Mouse (Mus musculus) forebrain, embryonic 13.5 days (tissue): Measurements from ENCODE around the gene Lmx1a. TPM values are rescaled to one million over a fixed set of nuclear protein-coding genes. Genes with fewer than 3 reads are reported as not detected.

Experiments used
- ATAC-seq: fragments of 200-750 bp; cut with Nextera tagmentation; 2 replicates; pipeline ENCODE4 v1.8.0; 2017
- H3K27ac ChIP-seq: fragments of 300-500 bp; sonication (generic); 2 replicates; pipeline ENCODE4 v1.5.1; 2015; ENCODE audit warnings: inconsistent platforms, mild to moderate bottlenecking, moderate library complexity
- H3K27me3 ChIP-seq: fragments of 300-500 bp; sonication (generic); 2 replicates; pipeline ENCODE4 v1.6.1; 2015; ENCODE audit warnings: mild to moderate bottlenecking, inconsistent platforms
- H3K36me3 ChIP-seq: fragments of 300-500 bp; sonication (generic); 2 replicates; pipeline ENCODE4 v1.6.1; 2015; ENCODE audit warnings: mild to moderate bottlenecking, inconsistent platforms; ENCODE audit not compliant: poor library complexity, severe bottlenecking
- H3K4me1 ChIP-seq: fragments of 300-500 bp; sonication (generic); 2 replicates; pipeline ENCODE4 v1.6.1; 2015; ENCODE audit warnings: inconsistent platforms
- H3K4me2 ChIP-seq: fragments of 300-500 bp; sonication (generic); 2 replicates; pipeline ENCODE4 v1.6.1; 2015; ENCODE audit warnings: inconsistent platforms, mild to moderate bottlenecking, moderate library complexity
- H3K4me3 ChIP-seq: fragments of 300-500 bp; sonication (generic); 2 replicates; pipeline ENCODE4 v1.5.1; 2015; ENCODE audit warnings: mild to moderate bottlenecking, inconsistent platforms
- H3K9ac ChIP-seq: fragments of 300-500 bp; sonication (generic); 2 replicates; pipeline ENCODE4 v1.6.1; 2015; ENCODE audit warnings: mild to moderate bottlenecking, inconsistent platforms
- H3K9me3 ChIP-seq: fragments of 300-500 bp; sonication (generic); replicated peaks from 2 replicates; pipeline ENCODE4 v1.6.1; 2016; ENCODE audit warnings: inconsistent platforms
- WGBS: fragments of 180-500 bp; shearing (Covaris S2); methylation state at CpG from one replicate; pipeline ENCODE4 v1.1.7; 2015; 5-methylcytosine and 5-hydroxymethylcytosine counted together
- polyA plus RNA-seq: library from polyadenylated mRNA; unstranded; fragments of >200 nt; fragmentation: Nextera tagmentation; extraction: Ambion mirVana; gene quantifications from 2 replicates; pipeline ENCODE4 v1.2.1, GENCODE M21; 2015

Gene Lmx1a
- polyA plus RNA-seq, 1 experiment from 2014 or later, result 2.5 TPM

GRCm38 (mm10) chr1:167854801-167855200 lies 165.8 kb downstream of the Lmx1a start:
- no peaks in the 10 kb centered on the region for H3K4me1 ChIP-seq
- no peak overlapping the region for H3K4me2 ChIP-seq
- ATAC-seq, result no peak
- no peak overlapping the region for H3K4me3 ChIP-seq
- WGBS, result 52% methylated on average over 4 of the region's 4 CpGs
- H3K9ac ChIP-seq, result no peak overlapping the region
- no peaks in the 10 kb centered on the region for H3K36me3 ChIP-seq
- no peaks in the 10 kb centered on the region for H3K27me3 ChIP-seq
- no peak overlapping the region for H3K27ac ChIP-seq
- no peaks in the 10 kb centered on the region for H3K9me3 ChIP-seq

DNA sequence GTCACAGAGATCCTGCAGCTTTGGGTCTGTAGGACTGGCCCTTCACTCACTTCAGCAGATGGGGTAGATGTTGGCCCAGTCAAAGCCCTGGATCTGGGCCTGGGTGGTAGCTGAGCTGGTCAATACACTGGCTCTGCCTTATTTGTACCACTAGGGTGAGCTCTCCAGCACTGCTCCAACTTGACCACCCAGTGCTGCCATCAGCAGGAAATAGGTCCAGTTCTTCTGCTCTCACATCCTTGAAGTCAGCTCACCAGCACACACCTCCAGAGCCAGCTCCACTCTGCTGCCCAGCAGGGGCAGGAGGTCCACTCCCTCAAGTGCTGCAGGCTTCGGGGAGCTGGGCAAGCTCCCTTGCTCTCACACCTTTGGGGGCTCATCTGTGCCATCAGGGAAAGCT lies 183.0 kb downstream of the Lmx1a start:
- no peak for ATAC-seq
- no peaks in the 10 kb centered on the region for H3K4me1 ChIP-seq
- WGBS, result 79% methylated on average over 1 of the region's 1 CpGs
- H3K9me3 ChIP-seq, result no peaks in the 10 kb centered on the region
- H3K36me3 ChIP-seq, result no peaks in the 10 kb centered on the region
- H3K9ac ChIP-seq, result no peak overlapping the region
- no peak overlapping the region for H3K27ac ChIP-seq
- H3K4me2 ChIP-seq, result no peak overlapping the region
- H3K4me3 ChIP-seq, result no peak overlapping the region
- no peaks in the 10 kb centered on the region for H3K27me3 ChIP-seq

- H3K27me3 ChIP-seq, result no peaks in the 10 kb centered on the region
- no peaks in the 10 kb centered on the region for H3K36me3 ChIP-seq
- ATAC-seq, result no peak
- no peaks in the 10 kb centered on the region for H3K4me1 ChIP-seq
- no peaks in the 10 kb centered on the region for H3K9me3 ChIP-seq
- no peak overlapping the region for H3K4me2 ChIP-seq
- no peak overlapping the region for H3K9ac ChIP-seq
- no peak overlapping the region for H3K4me3 ChIP-seq
- WGBS, result 75% methylated on average over 3 of the region's 3 CpGs
- H3K27ac ChIP-seq, result no peak overlapping the region
Observed at GRCm38 (mm10) chr1:167874099-167874498, 185.1 kb downstream of the Lmx1a start.

DNA sequence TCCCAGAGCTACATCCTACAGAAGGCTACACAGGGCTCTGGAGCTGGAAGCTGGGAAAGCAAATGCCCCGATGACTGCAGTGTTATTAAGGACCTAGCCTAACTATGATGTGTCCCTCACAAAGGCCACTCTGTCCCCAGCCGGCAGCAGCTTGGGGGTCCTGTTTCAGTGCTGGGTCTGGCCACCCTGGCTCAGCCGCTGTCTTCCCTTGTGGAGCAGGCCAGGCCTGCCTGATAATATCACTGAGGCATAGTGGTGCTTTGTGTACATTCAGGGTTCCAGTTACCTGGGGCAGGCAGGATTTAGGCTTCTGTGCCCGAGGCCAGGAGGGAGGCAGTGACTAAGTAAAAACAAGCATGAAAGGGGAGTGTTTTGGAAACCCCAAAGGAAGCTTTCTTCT lies 188.9 kb downstream of the Lmx1a start:
- Histone ChIP-seq H3K27ac (no peak overlapping the region), H3K4me1 (no peaks in the 10 kb centered on the region), H3K27me3 (no peaks in the 10 kb centered on the region), H3K4me2 (no peak overlapping the region), H3K9me3 (no peaks in the 10 kb centered on the region), H3K36me3 (no peaks in the 10 kb centered on the region), H3K4me3 (no peak overlapping the region), H3K9ac (no peak overlapping the region)
- WGBS, result 69% methylated on average over 4 of the region's 4 CpGs
- no peak for ATAC-seq

DNA sequence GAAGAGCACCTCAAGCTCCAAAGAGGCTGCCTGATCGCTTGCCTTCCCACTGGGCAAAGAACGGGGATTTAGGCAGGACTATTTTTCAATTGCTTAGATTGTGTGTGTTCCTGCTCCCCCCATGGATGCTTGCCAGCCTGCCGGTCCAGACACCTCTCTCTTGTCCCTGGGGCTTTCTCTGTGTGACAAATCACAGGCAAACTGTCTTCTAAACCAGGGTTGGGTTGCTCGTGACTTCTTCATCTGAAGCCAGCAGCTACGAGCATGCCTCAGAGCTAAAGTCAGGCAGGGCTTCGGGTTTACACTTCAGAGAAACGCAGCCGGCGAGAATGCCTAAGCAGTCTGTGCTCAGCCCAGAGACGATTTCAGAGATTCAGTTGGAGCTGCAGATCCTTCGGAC lies 189.3 kb downstream of the Lmx1a start:
- ATAC-seq, result no peak
- H3K4me2 ChIP-seq, result no peak overlapping the region
- no peaks in the 10 kb centered on the region for H3K36me3 ChIP-seq
- no peak overlapping the region for H3K9ac ChIP-seq
- no peaks in the 10 kb centered on the region for H3K4me1 ChIP-seq
- H3K27ac ChIP-seq, result no peak overlapping the region
- H3K4me3 ChIP-seq, result no peak overlapping the region
- WGBS, result 86% methylated on average over 11 of the region's 11 CpGs
- no peaks in the 10 kb centered on the region for H3K9me3 ChIP-seq
- H3K27me3 ChIP-seq, result no peaks in the 10 kb centered on the region

- H3K4me2 ChIP-seq, result no peak overlapping the region
- no peak overlapping the region for H3K4me3 ChIP-seq
- no peak for ATAC-seq
- no peaks in the 10 kb centered on the region for H3K9me3 ChIP-seq
- 91% methylated on average over 5 of the region's 5 CpGs for WGBS
- H3K4me1 ChIP-seq, result no peaks in the 10 kb centered on the region
- no peak overlapping the region for H3K27ac ChIP-seq
- H3K36me3 ChIP-seq, result no peaks in the 10 kb centered on the region
- H3K9ac ChIP-seq, result no peak overlapping the region
- H3K27me3 ChIP-seq, result no peaks in the 10 kb centered on the region
Observed at GRCm38 (mm10) chr1:167885776-167886175, 196.7 kb downstream of the Lmx1a start.

- peaks cover 3% of the 10 kb centered on the region; the same call in 1 of the 2 replicates for H3K4me1 ChIP-seq
- no peak overlapping the region for H3K4me3 ChIP-seq
- no peak for ATAC-seq
- WGBS, result 64% methylated on average over 5 of the region's 5 CpGs
- H3K4me2 ChIP-seq, result peak overlapping the region; percentile 29; the same call in 1 of the 2 replicates
- no peaks in the 10 kb centered on the region for H3K9me3 ChIP-seq
- H3K9ac ChIP-seq, result no peak overlapping the region
- H3K27me3 ChIP-seq, result no peaks in the 10 kb centered on the region
- no peak overlapping the region for H3K27ac ChIP-seq
- H3K36me3 ChIP-seq, result no peaks in the 10 kb centered on the region
Observed at GRCm38 (mm10) chr1:167888120-167888519, 199.1 kb downstream of the Lmx1a start.

- Histone ChIP-seq H3K4me2 (peak overlapping the region; percentile 29), H3K27ac (no peak overlapping the region), H3K9me3 (no peaks in the 10 kb centered on the region), H3K27me3 (no peaks in the 10 kb centered on the region), H3K9ac (no peak overlapping the region), H3K4me1 (peaks cover 3% of the 10 kb centered on the region; the same call in 1 of the 2 replicates), H3K36me3 (no peaks in the 10 kb centered on the region), H3K4me3 (no peak overlapping the region)
- WGBS, result 23% methylated on average over 9 of the region's 9 CpGs
- ATAC-seq, result no peak
Observed at GRCm38 (mm10) chr1:167888816-167889215, 199.8 kb downstream of the Lmx1a start.

DNA sequence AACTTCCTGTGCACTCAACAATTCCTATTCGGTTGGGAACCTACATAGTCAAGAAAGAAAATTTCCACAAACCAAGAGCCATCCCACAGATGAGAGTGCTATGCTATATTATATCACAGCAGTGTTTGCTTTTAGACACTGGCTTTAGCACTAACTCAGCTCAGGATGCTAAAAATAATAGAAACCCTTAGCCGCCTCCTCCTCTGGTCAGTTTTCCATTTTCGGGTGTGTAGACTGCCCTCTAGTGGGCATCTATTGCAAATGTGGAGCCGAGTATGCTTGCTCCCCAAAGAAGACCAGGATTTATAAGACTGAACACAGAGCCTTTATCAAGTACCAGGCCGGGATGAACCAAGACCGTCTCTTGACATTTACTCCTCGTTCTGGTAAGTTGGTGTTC lies 207.2 kb downstream of the Lmx1a start:
- Histone ChIP-seq H3K4me3 (no peak overlapping the region), H3K4me1 (peaks cover 3% of the 10 kb centered on the region; the same call in 1 of the 2 replicates), H3K36me3 (no peaks in the 10 kb centered on the region), H3K27ac (no peak overlapping the region), H3K9me3 (no peaks in the 10 kb centered on the region), H3K4me2 (no peak overlapping the region), H3K27me3 (no peaks in the 10 kb centered on the region), H3K9ac (no peak overlapping the region)
- peak; percentile 63 for ATAC-seq
- WGBS, result 32% methylated on average over 7 of the region's 7 CpGs

Other genes with a start within 250 kb of the Lmx1a start
- not detected in 2 replicates for gene Lrrc52, start 222.5 kb upstream of the Lmx1a start, polyA plus RNA-seq
- 5.6 and 13.4 TPM in 2 replicates for gene Rxrg, start 90.9 kb upstream of the Lmx1a start, polyA plus RNA-seq